Mouse (Mus musculus) limb, embryonic 14.5 days (tissue): Measurements from ENCODE around the gene Hexim1. TPM values are rescaled to one million over a fixed set of nuclear protein-coding genes. Genes with fewer than 3 reads are reported as not detected.

Source experiments
- ATAC-seq: fragments of 200-750 bp; cut with Nextera tagmentation; 2 replicates; pipeline ENCODE4 v1.8.0; 2017; ENCODE audit warnings: low read depth, moderate number of reproducible peaks, moderate TSS enrichment; ENCODE audit not compliant: low FRiP score
- DNase-seq: peaks from one replicate; pipeline ENCODE4 v3.0.0-alpha.2; 2015; ENCODE audit warnings: low spot score
- H3K27ac ChIP-seq: fragments of 300-500 bp; sonication (generic); replicated peaks from 2 replicates; pipeline ENCODE4 v1.5.1; 2014; ENCODE audit warnings: low read depth, mild to moderate bottlenecking, low read length, moderate library complexity, mixed read lengths
- H3K27me3 ChIP-seq: fragments of 300-500 bp; sonication (generic); 2 replicates; pipeline ENCODE4 v1.6.1; 2014; ENCODE audit warnings: low read length, mixed read lengths; ENCODE audit not compliant: control insufficient read depth, insufficient read depth
- H3K36me3 ChIP-seq: fragments of 300-500 bp; sonication (generic); 2 replicates; pipeline ENCODE4 v1.6.1; 2014; ENCODE audit warnings: mild to moderate bottlenecking, low read length, moderate library complexity, mixed read lengths; ENCODE audit not compliant: control insufficient read depth, insufficient read depth
- H3K4me1 ChIP-seq: fragments of 300-500 bp; sonication (generic); 2 replicates; pipeline ENCODE4 v1.6.1; 2014; ENCODE audit warnings: antibody characterized with exemption, low read length, mixed read lengths; ENCODE audit not compliant: control insufficient read depth, insufficient read depth
- H3K4me2 ChIP-seq: fragments of 300-500 bp; sonication (generic); replicated peaks from 2 replicates; pipeline ENCODE4 v1.6.1; 2014; ENCODE audit warnings: low read depth, mild to moderate bottlenecking, low read length, moderate library complexity; ENCODE audit not compliant: severe bottlenecking
- H3K4me3 ChIP-seq: fragments of 300-500 bp; sonication (generic); replicated peaks from 2 replicates; pipeline ENCODE4 v1.5.1; 2014; ENCODE audit warnings: low read length
- H3K9ac ChIP-seq: fragments of 300-500 bp; sonication (generic); 2 replicates; pipeline ENCODE4 v1.6.1; 2014; ENCODE audit warnings: mild to moderate bottlenecking, low read depth, low read length, moderate library complexity; ENCODE audit not compliant: severe bottlenecking
- H3K9me3 ChIP-seq: fragments of 300-500 bp; sonication (generic); 2 replicates; pipeline ENCODE4 v1.6.1; 2016; ENCODE audit warnings: low read length; ENCODE audit not compliant: control insufficient read depth
- POLR2A ChIP-seq: fragments of 200-500 bp; IDR thresholded peaks from 2 replicates; pipeline ENCODE4 v1.8.0; 2012; ENCODE audit warnings: inconsistent platforms, mild to moderate bottlenecking, moderate library complexity, borderline replicate concordance; ENCODE audit not compliant: insufficient read depth, insufficient read length; ENCODE audit errors: extremely low read depth
- WGBS: fragments of 180-500 bp; shearing (Covaris S2); extraction: QIAGEN DNeasy Blood & Tissue Kit; methylation state at CpG from one replicate; pipeline ENCODE4 v1.1.7; 2014; 5-methylcytosine and 5-hydroxymethylcytosine counted together
- polyA plus RNA-seq, 2 experiments: library from polyadenylated mRNA; depleted of rRNA in 1 of 2; stranded (reverse) in 1 of 2; unstranded in 1 of 2; fragments of >200 nt; fragmentation: Nextera tagmentation in 1 of 2; extraction: Ambion mirVana in 1 of 2; gene quantifications; 2 replicates each; pipeline versions ENCODE4 v1.2.1 to v1.2.3; 2012 to 2014

Gene Hexim1
- 17.7 and 21.1 TPM in 2 replicates for polyA plus RNA-seq (2012; rRNA removed)
- 7.5 and 8.4 TPM in 2 replicates for polyA plus RNA-seq (2014; fragmentation: Nextera tagmentation; extraction: Ambion mirVana)

- peak; percentile 99 for DNase-seq
- peak; percentile 97; the same call in 1 of the 2 replicates for TF ChIP-seq POLR2A
- peak within 1 kb of the TSS; percentile 86 for H3K4me2 ChIP-seq
- peaks cover 27% of the 10 kb centered on the region for H3K4me1 ChIP-seq
- H3K4me3 ChIP-seq, result peak within 1 kb of the TSS; percentile 65
- H3K27me3 ChIP-seq, result no peaks in the 10 kb centered on the region
- H3K36me3 ChIP-seq, result no peaks in the 10 kb centered on the region
- under 1% methylated on average over 50 of the region's 53 CpGs for WGBS
- peak within 1 kb of the TSS; percentile 76 for H3K9ac ChIP-seq
- no peaks in the 10 kb centered on the region for H3K9me3 ChIP-seq
- peak within 1 kb of the TSS; percentile 88 for H3K27ac ChIP-seq
- peak; percentile 92 for ATAC-seq
Observed at GRCm38 (mm10) chr11:103116008-103116818, at the start of gene Hexim1. Gene Hexim1, plus strand, starts transcription at chr11:103116231.

DNA sequence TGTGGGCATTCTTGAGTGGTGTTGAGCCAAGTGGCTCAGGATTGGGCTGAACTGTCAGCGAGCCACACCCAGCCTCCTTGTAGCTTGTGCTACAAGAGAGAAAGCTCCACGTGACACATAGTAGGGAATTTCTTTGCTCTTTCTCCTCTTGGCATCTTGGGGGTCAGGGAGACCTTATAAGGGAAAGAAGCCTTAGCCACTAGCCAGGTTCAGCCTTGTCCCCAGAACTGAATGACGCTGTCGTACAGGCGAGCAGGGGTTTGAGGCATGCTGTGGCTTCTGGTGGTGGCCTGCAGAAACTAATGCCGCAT, 49.0 kb upstream of the Hexim1 start:
- peaks cover 85% of the 10 kb centered on the region for H3K36me3 ChIP-seq
- TF ChIP-seq POLR2A, result no peak
- no peak for ATAC-seq
- H3K4me3 ChIP-seq, result no peak overlapping the region
- H3K9me3 ChIP-seq, result no peaks in the 10 kb centered on the region
- DNase-seq, result no peak
- H3K9ac ChIP-seq, result no peak overlapping the region
- H3K27ac ChIP-seq, result no peak overlapping the region
- no peak overlapping the region for H3K4me2 ChIP-seq
- no peaks in the 10 kb centered on the region for H3K27me3 ChIP-seq
- 89% methylated on average over 6 of the region's 6 CpGs for WGBS
- no peaks in the 10 kb centered on the region for H3K4me1 ChIP-seq

GRCm38 (mm10) chr11:103067457-103068001, 48.5 kb upstream of the Hexim1 start:
- Histone ChIP-seq H3K9me3 (no peaks in the 10 kb centered on the region), H3K9ac (no peak overlapping the region), H3K36me3 (peaks cover 83% of the 10 kb centered on the region), H3K27ac (no peak overlapping the region), H3K4me1 (no peaks in the 10 kb centered on the region), H3K27me3 (no peaks in the 10 kb centered on the region), H3K4me2 (no peak overlapping the region), H3K4me3 (no peak overlapping the region)
- ATAC-seq (peak; percentile 51; the same call in 1 of the 2 replicates), DNase-seq (no peak)
- no peak for TF ChIP-seq POLR2A
- WGBS, result 71% methylated on average over 8 of the region's 8 CpGs

GRCm38 (mm10) chr11:103068272-103068671, 47.8 kb upstream of the Hexim1 start:
- no peak for TF ChIP-seq POLR2A
- no peak overlapping the region for H3K4me3 ChIP-seq
- DNase-seq, result no peak
- H3K4me1 ChIP-seq, result no peaks in the 10 kb centered on the region
- H3K27ac ChIP-seq, result no peak overlapping the region
- H3K9me3 ChIP-seq, result no peaks in the 10 kb centered on the region
- WGBS, result 89% methylated on average over 4 of the region's 4 CpGs
- no peak overlapping the region for H3K4me2 ChIP-seq
- peaks cover 78% of the 10 kb centered on the region for H3K36me3 ChIP-seq
- H3K27me3 ChIP-seq, result no peaks in the 10 kb centered on the region
- no peak for ATAC-seq
- H3K9ac ChIP-seq, result no peak overlapping the region

GRCm38 (mm10) chr11:103068884-103069283, 47.1 kb upstream of the Hexim1 start:
- 91% methylated on average over 11 of the region's 11 CpGs for WGBS
- H3K9ac ChIP-seq, result no peak overlapping the region
- DNase-seq, result no peak
- ATAC-seq, result no peak
- H3K4me2 ChIP-seq, result no peak overlapping the region
- H3K4me1 ChIP-seq, result no peaks in the 10 kb centered on the region
- no peaks in the 10 kb centered on the region for H3K9me3 ChIP-seq
- no peak overlapping the region for H3K27ac ChIP-seq
- no peak for TF ChIP-seq POLR2A
- H3K27me3 ChIP-seq, result no peaks in the 10 kb centered on the region
- H3K4me3 ChIP-seq, result no peak overlapping the region
- peaks cover 72% of the 10 kb centered on the region for H3K36me3 ChIP-seq
